Mouse (Mus musculus) erythroblast, embryonic 14.5 days (primary cell): ENCODE data around the gene Sars2.

Source experiments
- GATA1 ChIP-seq: IDR thresholded peaks from 2 replicates; pipeline ENCODE4 v1.6.1; 2012; ENCODE audit warnings: low read length, inconsistent platforms, mixed read lengths
- TAL1 ChIP-seq: IDR thresholded peaks from 3 replicates; pipeline ENCODE4 v1.6.1; 2012; ENCODE audit warnings: low read length, inconsistent platforms, mixed read lengths

- no peak for TF ChIP-seq TAL1
- TF ChIP-seq GATA1 = peak; percentile 15; the same call in 1 of the 2 replicates
These were observed 24.5 kb downstream of the Sars2 start, which contains the start of gene Sirt2 for GRCm38 (mm10) chr7:28766173-28766879.
